Mouse (Mus musculus) hindbrain, embryonic 16.5 days (tissue): Measurements from ENCODE around the gene Eif3m. TPM values are rescaled to one million over a fixed set of nuclear protein-coding genes. Genes with fewer than 3 reads are reported as not detected.

Experiments used
- ATAC-seq: fragments of 200-750 bp; cut with Nextera tagmentation; 2 replicates; pipeline ENCODE4 v1.8.0; 2017; ENCODE audit warnings: moderate TSS enrichment, moderate library complexity
- H3K27ac ChIP-seq: fragments of 300-500 bp; sonication (generic); 2 replicates; pipeline ENCODE4 v1.5.1; 2014; ENCODE audit warnings: low read depth, mild to moderate bottlenecking, control low read depth, low read length, moderate library complexity
- H3K27me3 ChIP-seq: fragments of 300-500 bp; sonication (generic); replicated peaks from 2 replicates; pipeline ENCODE4 v1.6.1; 2014; ENCODE audit warnings: low read length; ENCODE audit not compliant: control insufficient read depth, insufficient read depth
- H3K36me3 ChIP-seq: fragments of 300-500 bp; sonication (generic); 2 replicates; pipeline ENCODE4 v1.6.1; 2014; ENCODE audit warnings: mild to moderate bottlenecking, low read length, moderate library complexity, mixed read lengths; ENCODE audit not compliant: control insufficient read depth, insufficient read depth
- H3K4me1 ChIP-seq: fragments of 300-500 bp; sonication (generic); 2 replicates; pipeline ENCODE4 v1.6.1; 2014; ENCODE audit warnings: low read depth, low read length; ENCODE audit not compliant: control insufficient read depth, insufficient read depth
- H3K4me2 ChIP-seq: fragments of 300-500 bp; sonication (generic); 2 replicates; pipeline ENCODE4 v1.6.1; 2014; ENCODE audit warnings: mild to moderate bottlenecking, low read length, control low read depth, moderate library complexity
- H3K4me3 ChIP-seq: fragments of 300-500 bp; sonication (generic); 2 replicates; pipeline ENCODE4 v1.5.1; 2014; ENCODE audit warnings: mild to moderate bottlenecking, low read length, control low read depth, moderate library complexity
- H3K9ac ChIP-seq: fragments of 300-500 bp; sonication (generic); 2 replicates; pipeline ENCODE4 v1.6.1; 2014; ENCODE audit warnings: low read depth, mild to moderate bottlenecking, control low read depth, low read length, moderate library complexity
- H3K9me3 ChIP-seq: fragments of 300-500 bp; sonication (generic); 2 replicates; pipeline ENCODE4 v1.6.1; 2014; ENCODE audit warnings: mild to moderate bottlenecking, low read length, moderate library complexity; ENCODE audit not compliant: control insufficient read depth
- WGBS: fragments of 180-500 bp; shearing (Covaris S2); extraction: QIAGEN DNeasy Blood & Tissue Kit; methylation state at CpG from one replicate; pipeline ENCODE4 v1.1.7; 2014; 5-methylcytosine and 5-hydroxymethylcytosine counted together
- polyA plus RNA-seq: library from polyadenylated mRNA; unstranded; fragments of >200 nt; fragmentation: Nextera tagmentation; extraction: Ambion mirVana; gene quantifications from 2 replicates; pipeline ENCODE4 v1.2.1, GENCODE M21; 2015

Eif3m gene
- polyA plus RNA-seq, 1 experiment from 2014 or later, result 154 TPM

GRCm38 (mm10) chr2:105021836-105022235 is 5.0 kb upstream of the Eif3m start:
- H3K9ac ChIP-seq, result no peak overlapping the region
- peaks cover 5% of the 10 kb centered on the region for H3K4me1 ChIP-seq
- WGBS, result 89% methylated on average over 2 of the region's 2 CpGs

GRCm38 (mm10) chr2:105021256-105021655 is 4.4 kb upstream of the Eif3m start:
- H3K4me2 ChIP-seq, result no peak overlapping the region
- ATAC-seq, result no peak
- no peaks in the 10 kb centered on the region for H3K36me3 ChIP-seq
- peaks cover 5% of the 10 kb centered on the region for H3K4me1 ChIP-seq
- WGBS, result 80% methylated on average over 12 of the region's 12 CpGs
- no peak overlapping the region for H3K9ac ChIP-seq
- H3K27ac ChIP-seq, result no peak overlapping the region
- H3K9me3 ChIP-seq, result no peaks in the 10 kb centered on the region
- no peak overlapping the region for H3K4me3 ChIP-seq
- H3K27me3 ChIP-seq, result no peaks in the 10 kb centered on the region

More at GRCm38 (mm10) chr2:105021836-105022235, 5.0 kb upstream of the Eif3m start:
- Histone ChIP-seq H3K36me3 (no peaks in the 10 kb centered on the region), H3K4me3 (no peak overlapping the region), H3K27ac (no peak overlapping the region), H3K4me2 (no peak overlapping the region), H3K9me3 (no peaks in the 10 kb centered on the region), H3K27me3 (no peaks in the 10 kb centered on the region)
- ATAC-seq, result no peak

GRCm38 (mm10) chr2:105019457-105019856 is 2.6 kb upstream of the Eif3m start:
- Histone ChIP-seq H3K36me3 (no peaks in the 10 kb centered on the region), H3K9ac (no peak overlapping the region), H3K27me3 (no peaks in the 10 kb centered on the region), H3K9me3 (no peaks in the 10 kb centered on the region), H3K4me3 (no peak overlapping the region), H3K27ac (no peak overlapping the region), H3K4me1 (peaks cover 15% of the 10 kb centered on the region), H3K4me2 (no peak overlapping the region)
- WGBS, result 96% methylated on average over 1 of the region's 1 CpGs
- no peak for ATAC-seq

- Histone ChIP-seq H3K36me3 (no peaks in the 10 kb centered on the region), H3K4me1 (peaks cover 15% of the 10 kb centered on the region), H3K4me2 (peak overlapping the region; percentile 69), H3K9ac (no peak overlapping the region), H3K27me3 (no peaks in the 10 kb centered on the region), H3K9me3 (no peaks in the 10 kb centered on the region), H3K4me3 (no peak overlapping the region), H3K27ac (no peak overlapping the region)
- 90% methylated on average over 3 of the region's 3 CpGs for WGBS
- ATAC-seq, result no peak
Measured at GRCm38 (mm10) chr2:105017802-105018201, 922 bp upstream of the Eif3m start.

- H3K4me1 ChIP-seq, result peaks cover 15% of the 10 kb centered on the region
- H3K27me3 ChIP-seq, result no peaks in the 10 kb centered on the region
- peak overlapping the region; percentile 57 for H3K4me2 ChIP-seq
- peaks cover 3% of the 10 kb centered on the region; the same call in 1 of the 2 replicates for H3K36me3 ChIP-seq
- peak overlapping the region; percentile 83 for H3K9ac ChIP-seq
- H3K27ac ChIP-seq, result peak overlapping the region; percentile 80
- ATAC-seq, result peak; percentile 94
- under 1% methylated on average over 43 of the region's 43 CpGs for WGBS
- H3K9me3 ChIP-seq, result no peaks in the 10 kb centered on the region
- H3K4me3 ChIP-seq, result peak overlapping the region; percentile 75
Measured at GRCm38 (mm10) chr2:105016192-105016966, 501 bp downstream of the Eif3m start.

GRCm38 (mm10) chr2:105007236-105007635 is 9.6 kb downstream of the Eif3m start:
- no peaks in the 10 kb centered on the region for H3K4me1 ChIP-seq
- H3K9ac ChIP-seq, result no peak overlapping the region
- no peak overlapping the region for H3K27ac ChIP-seq
- no peak overlapping the region for H3K4me2 ChIP-seq
- no peak overlapping the region for H3K4me3 ChIP-seq
- H3K9me3 ChIP-seq, result no peaks in the 10 kb centered on the region
- no peak for ATAC-seq
- H3K36me3 ChIP-seq, result peaks cover 46% of the 10 kb centered on the region
- H3K27me3 ChIP-seq, result no peaks in the 10 kb centered on the region

GRCm38 (mm10) chr2:104996201-104996600 is 20.7 kb downstream of the Eif3m start:
- ATAC-seq, result no peak
- WGBS, result 94% methylated on average over 3 of the region's 3 CpGs
- Histone ChIP-seq H3K4me1 (no peaks in the 10 kb centered on the region), H3K27me3 (no peaks in the 10 kb centered on the region), H3K9ac (no peak overlapping the region), H3K4me2 (no peak overlapping the region), H3K9me3 (no peaks in the 10 kb centered on the region), H3K36me3 (peaks cover 6% of the 10 kb centered on the region), H3K4me3 (no peak overlapping the region), H3K27ac (no peak overlapping the region)

- H3K4me1 ChIP-seq, result no peaks in the 10 kb centered on the region
- no peaks in the 10 kb centered on the region for H3K9me3 ChIP-seq
- no peak overlapping the region for H3K9ac ChIP-seq
- H3K4me3 ChIP-seq, result no peak overlapping the region
- no peak overlapping the region for H3K4me2 ChIP-seq
- peaks cover 6% of the 10 kb centered on the region for H3K36me3 ChIP-seq
- peak; percentile 20; the same call in 1 of the 2 replicates for ATAC-seq
- H3K27me3 ChIP-seq, result no peaks in the 10 kb centered on the region
- 64% methylated on average over 2 of the region's 2 CpGs for WGBS
- no peak overlapping the region for H3K27ac ChIP-seq
Measured at GRCm38 (mm10) chr2:104994436-104994835, 22.4 kb downstream of the Eif3m start.

GRCm38 (mm10) chr2:104988974-104989373 is 27.9 kb downstream of the Eif3m start:
- Histone ChIP-seq H3K4me1 (no peaks in the 10 kb centered on the region), H3K27ac (no peak overlapping the region), H3K36me3 (no peaks in the 10 kb centered on the region), H3K4me3 (no peak overlapping the region), H3K9ac (no peak overlapping the region), H3K4me2 (no peak overlapping the region), H3K9me3 (no peaks in the 10 kb centered on the region), H3K27me3 (no peaks in the 10 kb centered on the region)
- no peak for ATAC-seq
- 85% methylated on average over 1 of the region's 1 CpGs for WGBS
